17 mouse cellular contexts compared by ENCODE assay signal in genomic region chr11:17019328-17019727, GRCm38 (mm10). TPM values are rescaled to one million over a fixed set of nuclear protein-coding genes. Genes with fewer than 3 reads are reported as not detected.
DNase-seq lines count a peak whose midpoint lies in the region; ATAC-seq and TF ChIP-seq lines count a peak whose summit lies in the region.
"Had no signal": no experiment of that assay in that cellular context is flagged by ENCODE, and none has a peak within 500 bp of the region (broad histone marks: within the 10 kb centered on the region; RNA-seq: fewer than 3 reads in every experiment).

No protein-coding gene starts in this region.

- no peaks in the 10 kb centered on the region for H3K27me3 ChIP-seq in liver, adult 2 months (ENCODE audit: control insufficient read depth, insufficient read depth, low read length)
- no peaks in the 10 kb centered on the region for H3K27me3 ChIP-seq in splenic B cell, adult 2 months (ENCODE audit: control insufficient read depth, insufficient read depth, low read length, poor library complexity, severe bottlenecking)
- H3K27me3 ChIP-seq: embryonic facial prominence, embryonic 12.5 days; limb, embryonic 15.5 days; midbrain, embryonic 12.5 days had no signal

- intact Hi-C loops in left cerebral cortex, postnatal 25 days (cut with DNase I), result loop anchor here (10.0 kb wide), 1 partner anchor 55 kb away; no protein-coding TSS in a partner anchor

- 83% methylated on average over 7 of the region's 7 CpGs for WGBS in liver, adult 2 months

- peak; percentile 48 for TF ChIP-seq CTCF in liver, adult 2 months (IDR thresholded peaks at IDR 0.05; ENCODE audit: low read depth, low read length)

- H3K27ac ChIP-seq in liver, adult 2 months (replicated peaks; ENCODE audit: insufficient read depth, low read depth, low read length), result no peak overlapping the region
- no peak overlapping the region for H3K27ac ChIP-seq in ES-E14 (ENCODE audit: insufficient read depth, low read depth, low read length, poor library complexity, severe bottlenecking)
- H3K27ac ChIP-seq: embryonic facial prominence, embryonic 12.5 days; limb, embryonic 15.5 days; midbrain, embryonic 12.5 days had no signal

- no peak for DNase-seq in liver, adult 2 months (ENCODE audit: extremely low read depth, low read depth, low spot score)
- DNase-seq in liver (no peak), ES-E14 (ENCODE audit: low read depth, low spot score) (peak; percentile 3)
- peak; percentile 44 for DNase-seq in splenic B cell, adult 2 months (ENCODE audit: low read depth, low spot score)
- no peak for DNase-seq in lung, postnatal 25 days (ENCODE audit: low spot score)
- DNase-seq in left cerebral cortex, postnatal 25 days (ENCODE audit: low spot score in 2 of 2), result no peak
- DNase-seq in spleen, postnatal 4 days (ENCODE audit: low spot score in 2 of 2), result no peak
- DNase-seq: adrenal gland, postnatal 25 days; cerebellum, postnatal 14 days; gastrocnemius, postnatal 10 days; kidney, adult 9 months; lung, postnatal 10 days; right cerebral cortex, postnatal 14 days had no signal

- H3K36me3 ChIP-seq in liver, adult 2 months (ENCODE audit: control insufficient read depth, insufficient read depth, low read length), result no peaks in the 10 kb centered on the region
- H3K36me3 ChIP-seq in ES-E14 (ENCODE audit: control insufficient read depth, insufficient read depth, low read length, poor library complexity, severe bottlenecking), result no peaks in the 10 kb centered on the region
- no peaks in the 10 kb centered on the region for H3K36me3 ChIP-seq in splenic B cell, adult 2 months (ENCODE audit: control insufficient read depth, insufficient read depth, low read length, poor library complexity, severe bottlenecking)
- H3K36me3 ChIP-seq: embryonic facial prominence, embryonic 12.5 days; limb, embryonic 15.5 days; midbrain, embryonic 12.5 days had no signal

- H3K4me1 ChIP-seq in liver, adult 2 months (ENCODE audit: control insufficient read depth, insufficient read depth, low read length), result no peaks in the 10 kb centered on the region
- no peaks in the 10 kb centered on the region for H3K4me1 ChIP-seq in ES-E14 (ENCODE audit: control insufficient read depth in 2 of 2, insufficient read depth in 2 of 2, low read length in 2 of 2, poor library complexity in 1 of 2)
- H3K4me1 ChIP-seq: embryonic facial prominence, embryonic 12.5 days; limb, embryonic 15.5 days; midbrain, embryonic 12.5 days had no signal

- no peak overlapping the region for H3K9ac ChIP-seq in liver, adult 2 months (ENCODE audit: low read depth, low read length)
- no peak overlapping the region for H3K9ac ChIP-seq in ES-E14 (ENCODE audit: insufficient read depth, low read depth, low read length, poor library complexity, severe bottlenecking)
- H3K9ac ChIP-seq: embryonic facial prominence, embryonic 12.5 days; limb, embryonic 15.5 days; midbrain, embryonic 12.5 days had no signal

- no peaks in the 10 kb centered on the region for H3K79me2 ChIP-seq in liver, adult 2 months (ENCODE audit: control insufficient read depth, insufficient read depth, low read length)

- TF ChIP-seq POLR2A in liver, adult 2 months (IDR thresholded peaks at IDR 0.05; ENCODE audit: extremely low read depth, insufficient read depth, low read length), result no peak

- peak; percentile 72 for ATAC-seq in granulocyte monocyte progenitor cell, adult 5-6 weeks (replicated peaks; ENCODE audit: poor library complexity, severe bottlenecking)

- H3K9me3 ChIP-seq in ES-E14 (ENCODE audit: control insufficient read depth, insufficient read depth, low read depth, low read length), result no peaks in the 10 kb centered on the region
- H3K9me3 ChIP-seq: limb, embryonic 15.5 days had no signal

- in situ Hi-C loops in ES-E14 (cut with MboI; ENCODE audit: low sequenced_read_pairs in 2 of 2, unreplicated experiment in 2 of 2), result no loop called here

- H3K4me3 ChIP-seq in liver, adult 2 months (ENCODE audit: insufficient read depth, low read depth, low read length), result no peak overlapping the region
- H3K4me3 ChIP-seq in ES-E14 (ENCODE audit: insufficient read depth in 1 of 2, low read depth in 1 of 2, low read length in 2 of 2, poor library complexity in 1 of 2, severe bottlenecking in 1 of 2), result no peak overlapping the region
- H3K4me3 ChIP-seq: embryonic facial prominence, embryonic 12.5 days; limb, embryonic 15.5 days; midbrain, embryonic 12.5 days had no signal

TF ChIP-seq in ES-E14, 5 proteins besides CTCF, POLR2A, EP300 and RAD21:
- no peak for TF ChIP-seq HCFC1 (IDR thresholded peaks at IDR 0.05; ENCODE audit: borderline replicate concordance, insufficient read depth, low read length)
- TF ChIP-seq ZC3H11A (IDR thresholded peaks at IDR 0.05; ENCODE audit: borderline replicate concordance, low read depth, low read length), result no peak
- TF ChIP-seq ZNF384 (IDR thresholded peaks at IDR 0.05; ENCODE audit: low read depth, low read length), result no peak

RNA-seq across cellular contexts. Expression of gene Cnrip1, which starts 32.1 kb away (rescaled TPM):
- 1.5 and 1.9 TPM in 2 replicates for total RNA-seq in liver, adult 2 months (2014; rRNA removed)
- 0.92 and 1.3 TPM in 2 replicates for polyA plus RNA-seq in liver, adult 2 months (2012; rRNA removed)
- 0.48 and 0.49 TPM in 2 replicates for total RNA-seq in ES-E14 (2012; rRNA removed)
- total RNA-seq in granulocyte monocyte progenitor cell, adult 5-6 weeks (2014; fragmentation: Nextera tagmentation), result 0.92 and 1.7 TPM in 2 replicates
- 0.09 and 0.31 TPM in 2 replicates for total RNA-seq in granulocyte monocyte progenitor cell, adult 5-6 weeks (2017)
- 100 to 1,000 TPM; 108 to 125 TPM for total RNA-seq in left cerebral cortex, postnatal 25 days (2021)

RNA-seq across cellular contexts. Expression of gene Plek, which starts 32.9 kb away (rescaled TPM):
- total RNA-seq in liver, adult 2 months (2014; rRNA removed), result 2.0 and 3.2 TPM in 2 replicates
- polyA plus RNA-seq in liver, adult 2 months (2012; rRNA removed), result 0.16 and 0.29 TPM in 2 replicates
- 0.05 and 0.54 TPM in 2 replicates for total RNA-seq in ES-E14 (2012; rRNA removed)
- 13.9 and 16.8 TPM in 2 replicates for total RNA-seq in granulocyte monocyte progenitor cell, adult 5-6 weeks (2014; fragmentation: Nextera tagmentation)
- 27.5 and 27.9 TPM in 2 replicates for total RNA-seq in granulocyte monocyte progenitor cell, adult 5-6 weeks (2017)
- total RNA-seq in left cerebral cortex, postnatal 25 days (2021), result 1 to 10 TPM; 6.2 to 7.4 TPM

Comparison
In these comparisons a context has a peak if more than half of its experiments do, and no peak if none do; other contexts are left out.
1. DNase-seq: peak in ES-E14 (single experiment) and splenic B cell, adult 2 months (single experiment); none in liver, adult 2 months (single experiment), liver (single experiment), lung, postnatal 25 days (single experiment), left cerebral cortex, postnatal 25 days (0 of 2) and spleen, postnatal 4 days (0 of 2).
2. RNA of gene Cnrip1, which starts 32.1 kb away (total RNA-seq): 108 to 125 TPM in left cerebral cortex, postnatal 25 days; 1.5 to 1.9 TPM in liver, adult 2 months, 0.09 to 1.7 TPM in granulocyte monocyte progenitor cell, adult 5-6 weeks and 0.48 to 0.49 TPM in ES-E14; every median in the first group is over 10 times any median in the second.